Mouse (Mus musculus) heart, adult 9 months (tissue): ENCODE results near the gene Crisp4.

Source experiments
- DNase-seq, 2 experiments: peaks; one replicate each; pipeline ENCODE4 v3.0.0; 2022; ENCODE audit warnings: low spot score in 2 of 2

Crisp4 gene

DNA sequence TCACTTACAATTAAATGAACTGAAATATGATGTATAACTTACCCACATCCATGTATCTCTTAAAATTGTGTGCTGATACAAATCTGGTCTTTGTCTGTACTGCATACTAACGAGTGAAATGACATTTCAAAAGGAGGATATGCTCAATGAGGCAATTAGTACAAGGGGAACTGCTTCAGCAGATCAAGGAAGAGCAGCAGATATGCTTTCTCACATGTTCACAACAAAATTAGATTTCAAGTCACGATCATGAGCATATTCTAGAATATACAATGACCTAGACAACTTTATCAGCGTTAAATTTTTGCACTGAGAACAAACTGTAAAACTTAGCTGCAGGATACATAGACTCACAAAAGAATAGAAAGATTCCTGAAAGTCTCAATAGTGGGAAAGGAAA, at the start of gene Crisp4:
TSS of gene Crisp4 (minus strand) at position 101 of the 400 bp plus-strand sequence.
- DNase-seq: no peak

DNA sequence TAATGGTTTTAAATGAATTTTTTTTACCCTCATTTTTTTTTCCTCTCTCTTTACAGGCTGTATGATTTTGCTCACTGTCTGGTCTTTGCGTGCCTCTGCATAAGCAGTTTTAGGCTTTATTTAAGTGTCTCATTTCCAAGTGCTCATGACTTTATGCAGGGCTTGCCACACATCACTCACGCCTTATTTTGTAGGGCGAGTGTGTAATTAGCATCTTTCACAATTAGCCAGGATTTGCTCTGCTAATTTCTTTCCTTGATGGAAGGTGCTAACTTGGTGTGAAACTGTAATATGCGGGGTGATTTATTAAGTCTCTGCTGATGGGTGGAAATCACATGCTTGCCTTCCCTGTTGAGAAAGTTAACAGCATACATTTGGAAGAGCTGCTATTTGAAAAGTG, 46.0 kb upstream of the Crisp4 start:
- no peak for DNase-seq

DNA sequence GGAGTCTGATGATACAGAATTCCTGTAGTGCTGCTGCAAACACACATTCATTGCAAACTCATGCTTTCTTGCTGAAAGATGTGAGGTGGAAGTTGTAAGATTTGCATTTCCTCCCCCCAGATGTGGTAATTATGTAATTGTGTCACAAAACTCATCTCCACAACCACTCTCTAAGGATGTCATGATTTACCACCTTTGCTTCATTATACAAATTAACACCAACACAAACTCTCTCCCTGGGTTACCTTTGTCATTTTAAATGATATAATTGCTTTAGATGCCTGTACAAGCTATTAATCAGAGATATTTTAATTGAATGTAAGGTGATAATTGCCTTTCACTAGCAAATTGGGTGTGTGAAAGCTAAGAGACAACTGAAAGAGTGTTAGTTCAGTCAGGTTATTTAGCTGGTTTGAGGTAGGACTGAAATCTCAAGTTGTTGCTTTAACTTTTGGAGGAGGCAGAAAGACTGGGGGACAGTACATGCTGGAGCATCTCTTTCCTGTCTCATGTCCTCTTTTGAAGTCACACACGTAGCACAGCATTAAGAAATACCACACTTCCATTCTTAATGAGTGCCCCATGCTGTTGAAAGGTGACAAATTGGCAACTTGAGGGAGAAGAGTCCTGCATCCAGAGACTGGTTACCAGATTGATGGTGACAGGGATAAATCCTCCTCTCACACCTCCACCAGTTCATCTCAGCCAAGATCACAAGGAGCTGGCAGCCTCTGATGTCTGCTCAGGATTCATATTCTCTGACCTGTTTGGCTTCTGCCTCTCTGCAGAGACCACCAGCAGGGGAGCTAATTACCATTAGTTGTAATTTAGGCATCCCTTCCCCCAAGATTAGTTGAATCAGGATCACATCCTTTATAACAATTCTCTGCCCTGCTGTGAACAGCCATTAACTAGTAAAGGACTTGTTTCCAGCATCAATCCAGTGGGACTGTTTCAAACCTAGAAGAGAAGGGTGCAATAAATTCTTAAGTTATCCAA, 45.3 kb upstream of the Crisp4 start:
- no peak for DNase-seq

DNA sequence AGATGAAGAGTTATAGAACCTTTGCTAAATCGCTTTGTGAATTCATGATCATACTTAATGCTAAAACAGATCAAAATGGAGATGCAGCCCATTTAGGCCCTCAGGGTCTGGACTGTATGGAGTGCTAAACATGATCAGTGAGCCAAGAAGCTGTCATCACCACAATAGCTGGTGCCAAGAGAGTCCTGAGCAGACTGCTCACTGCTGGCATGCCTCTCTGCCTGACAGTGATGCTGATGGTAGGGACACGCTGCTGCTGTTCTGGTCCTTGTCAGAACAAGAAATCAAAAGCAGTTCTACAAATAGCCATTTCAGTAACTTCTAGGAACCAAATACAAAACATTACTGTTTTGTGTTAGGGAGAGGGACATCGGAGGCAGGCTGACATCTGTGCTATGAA, 35.5 kb upstream of the Crisp4 start:
- no peak for DNase-seq

DNA sequence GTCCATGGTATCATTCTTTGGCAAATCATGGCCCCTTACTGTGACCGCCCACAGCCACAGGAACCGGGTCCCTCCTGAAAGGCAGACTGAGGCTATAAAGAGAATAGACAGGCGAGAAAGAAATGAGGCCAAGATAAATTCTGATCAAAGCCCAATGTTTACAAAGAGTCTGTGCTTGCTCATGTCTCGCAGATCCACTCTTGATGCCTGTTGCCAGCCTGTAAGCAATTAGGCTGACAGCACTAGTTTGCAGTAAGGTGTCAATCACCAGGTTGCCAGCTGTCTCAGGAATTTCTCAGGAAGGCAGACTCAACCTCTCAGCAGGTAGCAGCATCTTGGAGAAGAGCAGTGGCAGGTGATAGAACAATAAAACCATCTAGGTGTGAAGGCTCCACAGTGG, 24.9 kb upstream of the Crisp4 start:
- no peak for DNase-seq

DNA sequence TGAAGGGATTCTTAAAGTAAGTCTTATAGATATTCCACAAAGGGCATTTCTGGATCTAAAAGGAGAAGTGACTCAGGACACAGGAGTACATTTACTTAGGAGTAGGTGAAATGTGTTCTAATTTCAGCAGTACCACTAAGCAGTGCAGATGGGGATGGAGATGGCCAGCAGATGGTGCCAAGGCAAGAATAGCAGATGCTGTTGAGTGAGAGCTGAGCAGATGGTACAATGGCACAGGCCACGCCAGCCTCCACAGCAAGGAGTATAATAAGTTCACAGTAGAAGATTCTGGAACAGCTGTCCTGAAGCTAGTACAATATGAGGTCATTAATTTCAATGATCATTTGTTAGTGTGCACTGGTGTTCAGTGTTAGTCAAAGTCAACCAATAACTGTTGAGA, 22.6 kb upstream of the Crisp4 start:
- no peak for DNase-seq

DNA sequence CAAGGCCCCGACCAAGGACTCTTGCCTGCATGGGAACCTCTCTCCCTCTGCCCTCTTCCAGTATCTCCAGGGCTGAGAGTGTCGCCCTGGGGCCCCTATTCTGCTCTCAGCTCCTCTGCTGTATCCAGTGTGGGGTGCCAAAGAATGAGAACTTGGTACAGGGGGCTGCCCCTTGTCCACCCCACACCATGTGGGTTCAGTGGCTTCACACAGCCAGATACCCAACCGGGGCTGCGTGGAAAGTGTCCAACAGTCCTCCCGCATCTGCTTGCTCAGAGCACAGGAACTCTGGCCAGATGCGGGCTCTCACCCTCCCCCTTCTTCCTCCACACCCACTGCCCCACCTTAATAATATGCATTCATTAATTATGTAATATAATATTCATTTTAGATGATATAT, 13.4 kb upstream of the Crisp4 start:
- no peak for DNase-seq

DNA sequence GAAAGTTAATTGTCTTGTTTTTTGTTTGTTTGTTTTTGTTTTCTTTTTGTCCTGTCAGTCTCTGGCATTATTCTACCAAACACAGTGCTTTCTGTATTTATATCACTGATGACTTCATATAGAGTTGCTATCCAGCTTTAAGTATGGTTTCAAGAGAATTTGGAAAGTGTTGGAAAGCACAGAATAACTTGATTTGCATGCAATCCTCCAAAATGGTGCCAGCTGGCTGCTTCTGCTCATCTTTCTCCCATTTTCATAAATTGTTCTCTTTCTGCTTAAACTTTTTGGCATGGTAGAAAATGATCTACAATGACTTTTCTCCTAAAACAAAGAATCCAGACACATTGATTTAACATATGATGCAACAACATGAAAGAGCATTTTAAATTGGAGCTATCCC, 2.5 kb upstream of the Crisp4 start:
- DNase-seq: no peak

DNA sequence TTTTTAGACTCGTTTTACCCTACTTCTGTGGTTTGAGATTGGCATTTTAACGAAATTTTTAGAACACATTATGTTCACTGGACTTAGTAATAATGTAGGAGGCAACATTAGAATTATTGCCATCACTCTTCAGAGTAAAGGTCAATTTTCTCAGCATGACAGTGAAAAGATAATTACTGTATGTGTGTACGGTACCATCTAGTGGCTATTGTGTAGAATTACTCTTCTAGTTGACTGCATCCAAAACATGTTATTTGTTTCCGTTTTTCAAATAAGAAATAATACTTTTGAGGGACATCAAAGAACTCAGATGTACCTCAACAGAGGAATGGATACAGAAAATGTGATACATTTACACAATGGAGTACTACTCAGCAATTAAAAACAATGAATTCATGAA, 14.0 kb downstream of the Crisp4 start:
- no peak for DNase-seq

DNA sequence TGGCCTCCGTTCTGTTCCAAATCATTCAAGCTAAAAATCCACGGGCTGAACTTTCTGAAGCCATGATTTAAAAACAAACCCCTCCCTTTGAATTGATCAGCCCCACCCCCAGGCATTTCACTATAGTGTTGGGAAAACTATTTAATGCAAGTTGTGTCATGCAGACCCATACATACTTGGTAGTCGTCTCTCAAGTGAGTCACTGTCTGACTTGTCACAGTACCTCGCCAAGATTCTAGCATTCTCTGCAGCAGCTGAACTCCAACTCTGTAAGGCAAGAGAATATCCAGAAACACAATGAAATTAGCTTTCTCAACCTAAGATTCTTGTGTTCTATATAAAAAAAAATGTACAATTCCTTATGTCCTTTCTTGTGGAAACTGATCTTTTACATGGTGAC, 15.7 kb downstream of the Crisp4 start:
- DNase-seq: no peak

DNA sequence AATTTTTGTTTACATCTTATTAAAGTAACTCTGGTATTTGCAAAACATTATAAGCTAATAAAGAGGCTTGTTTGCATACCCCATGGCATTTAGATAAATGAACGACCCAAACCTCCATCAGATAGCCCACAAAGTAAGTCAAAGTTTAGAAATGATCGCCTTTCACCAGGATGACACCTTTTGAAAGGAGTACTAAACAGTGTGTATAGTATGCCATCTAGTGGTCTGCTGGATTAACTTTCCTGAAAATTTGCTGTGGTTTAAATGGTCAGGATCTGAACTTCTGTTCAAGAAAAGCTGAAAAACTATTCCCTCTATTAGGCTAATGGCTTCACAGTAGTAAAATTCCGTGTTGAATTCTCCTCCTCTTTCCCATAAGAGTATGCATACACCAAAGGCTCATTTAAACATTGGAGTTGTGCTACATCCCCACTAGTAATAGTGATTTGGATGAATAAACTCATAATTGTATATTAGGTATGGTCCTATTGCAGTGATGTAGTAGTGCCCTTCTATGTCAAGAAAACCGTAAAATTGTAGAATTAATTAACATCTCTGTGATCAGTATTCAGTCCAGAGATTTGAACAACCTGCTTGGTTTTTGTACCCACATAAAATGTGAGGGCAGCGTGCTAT, 38.9 kb downstream of the Crisp4 start:
- no peak for DNase-seq

DNA sequence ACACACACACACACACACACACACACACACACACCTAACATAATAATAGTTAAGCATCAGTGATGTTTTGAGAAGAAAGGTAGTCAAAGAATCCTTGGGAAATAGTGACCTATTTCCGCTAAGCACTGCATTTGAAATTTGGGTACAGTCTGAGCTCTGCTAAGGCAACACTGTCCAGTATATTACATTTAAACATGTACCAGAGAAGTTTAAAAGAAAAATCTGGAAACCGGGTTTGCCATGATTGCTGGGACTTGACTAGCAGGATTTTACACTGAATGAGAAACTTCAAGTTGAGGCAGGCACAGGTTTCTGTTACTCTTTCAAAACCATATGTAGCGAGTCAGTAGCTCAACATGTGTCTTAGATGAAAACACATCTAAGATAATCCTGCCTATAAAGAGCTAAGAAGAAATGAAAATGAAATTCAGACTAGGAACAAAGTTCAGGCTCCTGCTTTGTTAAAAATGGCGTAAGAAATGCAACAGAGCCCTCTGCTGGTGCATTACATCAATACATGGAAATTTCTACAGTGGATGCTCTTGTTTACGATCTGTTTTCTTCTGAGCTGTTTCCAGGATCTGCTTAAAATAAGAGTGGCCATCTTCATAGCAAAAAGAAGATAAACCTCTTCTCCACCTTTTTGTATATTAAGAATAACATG, 39.7 kb downstream of the Crisp4 start:
- DNase-seq: no peak

DNA sequence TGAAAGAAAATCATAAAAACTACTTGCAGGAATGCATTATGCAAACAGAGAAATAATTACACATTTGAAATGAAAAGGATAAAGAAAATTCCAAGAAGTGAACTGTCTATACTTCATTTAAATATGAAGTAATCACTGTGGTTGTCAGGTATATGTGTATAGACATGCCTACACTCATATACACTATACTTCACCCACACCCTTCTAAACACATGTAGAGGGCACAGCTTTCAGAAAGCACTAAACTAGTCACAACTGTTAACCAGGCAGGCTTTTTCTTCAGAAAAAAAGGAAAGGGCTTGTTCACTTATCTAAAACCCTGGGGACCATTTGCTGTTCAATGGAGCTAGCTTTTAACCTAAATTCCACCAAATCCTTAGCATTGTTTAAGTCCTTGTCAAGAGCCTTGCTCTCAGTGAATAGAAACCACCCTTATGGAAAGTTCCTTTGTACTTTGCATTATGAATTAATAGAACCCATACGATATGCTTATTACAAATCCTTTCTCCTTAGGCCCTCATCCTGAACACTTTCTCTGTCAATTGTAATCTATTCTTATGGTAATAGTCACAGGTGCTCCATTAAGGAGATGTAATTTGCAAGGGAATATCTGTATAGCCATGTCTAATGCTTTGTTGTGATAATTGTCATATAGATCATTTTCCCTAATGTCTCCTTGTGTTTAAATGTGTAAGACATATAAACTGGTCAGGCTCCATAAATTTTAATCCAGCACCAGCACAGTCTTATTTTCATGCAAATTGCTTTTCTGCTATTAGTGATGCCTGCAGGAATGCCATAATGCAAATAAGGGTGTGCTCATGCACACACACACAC, 40.5 kb downstream of the Crisp4 start:
- no peak for DNase-seq
